Mouse (Mus musculus): Measurements from ENCODE around the gene Kmt2c. TPM values are rescaled to one million over a fixed set of nuclear protein-coding genes. Genes with fewer than 3 reads are reported as not detected.

The Kmt2c gene
- polyA plus RNA-seq, 1 experiment from 2014 or later = 7.6 TPM

GRCm38 (mm10) chr5:25353509-25353908 lies 145.1 kb downstream of the Kmt2c start:
- H3K27ac ChIP-seq (replicated peaks) = no peak overlapping the region
- 0 out of 2 replicates have a peak, but pooled peaks cover 4% of the 10 kb centered on the region for H3K36me3 ChIP-seq (ENCODE audit: control insufficient read depth, insufficient read depth, low read length)
- no peaks in the 10 kb centered on the region for H3K9me3 ChIP-seq (ENCODE audit: control insufficient read depth, low read length)
- WGBS = 80% methylated on average over 2 of the region's 2 CpGs
- no peak overlapping the region for H3K9ac ChIP-seq (ENCODE audit: low read length)
- H3K27me3 ChIP-seq (ENCODE audit: control insufficient read depth, insufficient read depth, low read length) = no peaks in the 10 kb centered on the region
- H3K4me1 ChIP-seq (replicated peaks; ENCODE audit: control insufficient read depth, insufficient read depth) = no peaks in the 10 kb centered on the region
- ATAC-seq (ENCODE audit: low FRiP score, low TSS enrichment) = no peak
- H3K4me2 ChIP-seq (replicated peaks; ENCODE audit: low read depth) = no peak overlapping the region
- DNase-seq (ENCODE audit: low spot score) = no peak
- no peak overlapping the region for H3K4me3 ChIP-seq (ENCODE audit: low read depth, low read length)
- TF ChIP-seq CTCF (IDR thresholded peaks at IDR 0.05; ENCODE audit: low read depth) (no peak), EP300 (optimal IDR thresholded peaks at IDR 0.05) (no peak)

- no peak overlapping the region for H3K9ac ChIP-seq (ENCODE audit: low read length)
- no peaks in the 10 kb centered on the region for H3K27me3 ChIP-seq (ENCODE audit: control insufficient read depth, insufficient read depth, low read length)
- H3K27ac ChIP-seq (replicated peaks) = no peak overlapping the region
- no peak overlapping the region for H3K4me3 ChIP-seq (ENCODE audit: low read depth, low read length)
- ATAC-seq (ENCODE audit: low FRiP score, low TSS enrichment) (no peak), DNase-seq (ENCODE audit: low spot score) (no peak)
- H3K36me3 ChIP-seq (ENCODE audit: control insufficient read depth, insufficient read depth, low read length) = peaks cover 6% of the 10 kb centered on the region
- H3K4me1 ChIP-seq (replicated peaks; ENCODE audit: control insufficient read depth, insufficient read depth) = no peaks in the 10 kb centered on the region
- H3K4me2 ChIP-seq (replicated peaks; ENCODE audit: low read depth) = no peak overlapping the region
- 89% methylated on average over 2 of the region's 2 CpGs for WGBS
- H3K9me3 ChIP-seq (ENCODE audit: control insufficient read depth, low read length) = no peaks in the 10 kb centered on the region
- TF ChIP-seq CTCF (IDR thresholded peaks at IDR 0.05; ENCODE audit: low read depth) (no peak), EP300 (optimal IDR thresholded peaks at IDR 0.05) (no peak)
Measured at GRCm38 (mm10) chr5:25331322-25331721, 167.3 kb downstream of the Kmt2c start.

- ATAC-seq (ENCODE audit: low FRiP score, low TSS enrichment) (no peak), DNase-seq (ENCODE audit: low spot score) (no peak)
- no peaks in the 10 kb centered on the region for H3K4me1 ChIP-seq (replicated peaks; ENCODE audit: control insufficient read depth, insufficient read depth)
- H3K9ac ChIP-seq (ENCODE audit: low read length) = no peak overlapping the region
- no peak overlapping the region for H3K27ac ChIP-seq (replicated peaks)
- 77% methylated on average over 6 of the region's 6 CpGs for WGBS
- peaks cover 43% of the 10 kb centered on the region for H3K36me3 ChIP-seq (ENCODE audit: control insufficient read depth, insufficient read depth, low read length)
- no peak overlapping the region for H3K4me2 ChIP-seq (replicated peaks; ENCODE audit: low read depth)
- H3K4me3 ChIP-seq (ENCODE audit: low read depth, low read length) = no peak overlapping the region
- H3K27me3 ChIP-seq (ENCODE audit: control insufficient read depth, insufficient read depth, low read length) = no peaks in the 10 kb centered on the region
- no peak for TF ChIP-seq CTCF (IDR thresholded peaks at IDR 0.05; ENCODE audit: low read depth)
- no peak for TF ChIP-seq EP300 (optimal IDR thresholded peaks at IDR 0.05)
- H3K9me3 ChIP-seq (ENCODE audit: control insufficient read depth, low read length) = no peaks in the 10 kb centered on the region
Measured at GRCm38 (mm10) chr5:25313881-25314280, 184.7 kb downstream of the Kmt2c start.

GRCm38 (mm10) chr5:25310226-25310625 lies 188.4 kb downstream of the Kmt2c start:
- Histone ChIP-seq H3K36me3 (ENCODE audit: control insufficient read depth, insufficient read depth, low read length) (peaks cover 34% of the 10 kb centered on the region), H3K27ac (replicated peaks) (no peak overlapping the region), H3K27me3 (ENCODE audit: control insufficient read depth, insufficient read depth, low read length) (no peaks in the 10 kb centered on the region), H3K9me3 (ENCODE audit: control insufficient read depth, low read length) (no peaks in the 10 kb centered on the region), H3K4me2 (replicated peaks; ENCODE audit: low read depth) (no peak overlapping the region), H3K9ac (ENCODE audit: low read length) (no peak overlapping the region), H3K4me1 (replicated peaks; ENCODE audit: control insufficient read depth, insufficient read depth) (no peaks in the 10 kb centered on the region), H3K4me3 (ENCODE audit: low read depth, low read length) (no peak overlapping the region)
- DNase-seq (ENCODE audit: low spot score) = no peak
- no peak for ATAC-seq (ENCODE audit: low FRiP score, low TSS enrichment)
- WGBS = 97% methylated on average over 2 of the region's 2 CpGs
- no peak for TF ChIP-seq CTCF (IDR thresholded peaks at IDR 0.05; ENCODE audit: low read depth)
- TF ChIP-seq EP300 (optimal IDR thresholded peaks at IDR 0.05) = no peak

- Histone ChIP-seq H3K9me3 (ENCODE audit: control insufficient read depth, low read length) (no peaks in the 10 kb centered on the region), H3K9ac (ENCODE audit: low read length) (no peak overlapping the region), H3K4me1 (replicated peaks; ENCODE audit: control insufficient read depth, insufficient read depth) (no peaks in the 10 kb centered on the region), H3K27ac (replicated peaks) (no peak overlapping the region), H3K4me2 (replicated peaks; ENCODE audit: low read depth) (no peak overlapping the region), H3K36me3 (ENCODE audit: control insufficient read depth, insufficient read depth, low read length) (peaks cover 19% of the 10 kb centered on the region), H3K4me3 (ENCODE audit: low read depth, low read length) (no peak overlapping the region), H3K27me3 (ENCODE audit: control insufficient read depth, insufficient read depth, low read length) (no peaks in the 10 kb centered on the region)
- no peak for DNase-seq (ENCODE audit: low spot score)
- no peak for ATAC-seq (ENCODE audit: low FRiP score, low TSS enrichment)
- 65% methylated on average over 3 of the region's 3 CpGs for WGBS
- TF ChIP-seq EP300 (optimal IDR thresholded peaks at IDR 0.05) (no peak), CTCF (IDR thresholded peaks at IDR 0.05; ENCODE audit: low read depth) (no peak)
Measured at GRCm38 (mm10) chr5:25296830-25297229, 201.8 kb downstream of the Kmt2c start.

GRCm38 (mm10) chr5:25283988-25284387 lies 214.6 kb downstream of the Kmt2c start:
- WGBS = 95% methylated on average over 13 of the region's 13 CpGs
- peak; percentile 11 for DNase-seq (ENCODE audit: low spot score)
- Histone ChIP-seq H3K27ac (replicated peaks) (no peak overlapping the region), H3K9ac (ENCODE audit: low read length) (no peak overlapping the region), H3K9me3 (ENCODE audit: control insufficient read depth, low read length) (no peaks in the 10 kb centered on the region), H3K27me3 (ENCODE audit: control insufficient read depth, insufficient read depth, low read length) (no peaks in the 10 kb centered on the region), H3K4me1 (replicated peaks; ENCODE audit: control insufficient read depth, insufficient read depth) (no peaks in the 10 kb centered on the region), H3K4me2 (replicated peaks; ENCODE audit: low read depth) (no peak overlapping the region), H3K4me3 (ENCODE audit: low read depth, low read length) (no peak overlapping the region), H3K36me3 (ENCODE audit: control insufficient read depth, insufficient read depth, low read length) (peaks cover 24% of the 10 kb centered on the region)
- TF ChIP-seq EP300 (optimal IDR thresholded peaks at IDR 0.05) = no peak
- no peak for TF ChIP-seq CTCF (IDR thresholded peaks at IDR 0.05; ENCODE audit: low read depth)
- ATAC-seq (ENCODE audit: low FRiP score, low TSS enrichment) = no peak

All from stomach, postnatal 0 days (tissue).